Mouse (Mus musculus) limb, embryonic 14.5 days (tissue): ENCODE data around the gene Spata3. TPM values are rescaled to one million over a fixed set of nuclear protein-coding genes. Genes with fewer than 3 reads are reported as not detected.
"Not testable (repeated sequence)": the region's sequence is repeated elsewhere in the genome, so short reads cannot be mapped to it uniquely, and the experiment has no call there.

Source experiments
- ATAC-seq: fragments of 200-750 bp; cut with Nextera tagmentation; 2 replicates; pipeline ENCODE4 v1.8.0; 2017; ENCODE audit warnings: low read depth, moderate number of reproducible peaks, moderate TSS enrichment; ENCODE audit not compliant: low FRiP score
- DNase-seq: peaks from one replicate; pipeline ENCODE4 v3.0.0-alpha.2; 2015; ENCODE audit warnings: low spot score
- H3K27ac ChIP-seq: fragments of 300-500 bp; sonication (generic); replicated peaks from 2 replicates; pipeline ENCODE4 v1.5.1; 2014; ENCODE audit warnings: low read depth, mild to moderate bottlenecking, low read length, moderate library complexity, mixed read lengths
- H3K27me3 ChIP-seq: fragments of 300-500 bp; sonication (generic); 2 replicates; pipeline ENCODE4 v1.6.1; 2014; ENCODE audit warnings: low read length, mixed read lengths; ENCODE audit not compliant: control insufficient read depth, insufficient read depth
- H3K36me3 ChIP-seq: fragments of 300-500 bp; sonication (generic); 2 replicates; pipeline ENCODE4 v1.6.1; 2014; ENCODE audit warnings: mild to moderate bottlenecking, low read length, moderate library complexity, mixed read lengths; ENCODE audit not compliant: control insufficient read depth, insufficient read depth
- H3K4me1 ChIP-seq: fragments of 300-500 bp; sonication (generic); 2 replicates; pipeline ENCODE4 v1.6.1; 2014; ENCODE audit warnings: antibody characterized with exemption, low read length, mixed read lengths; ENCODE audit not compliant: control insufficient read depth, insufficient read depth
- H3K4me2 ChIP-seq: fragments of 300-500 bp; sonication (generic); replicated peaks from 2 replicates; pipeline ENCODE4 v1.6.1; 2014; ENCODE audit warnings: low read depth, mild to moderate bottlenecking, low read length, moderate library complexity; ENCODE audit not compliant: severe bottlenecking
- H3K4me3 ChIP-seq: fragments of 300-500 bp; sonication (generic); replicated peaks from 2 replicates; pipeline ENCODE4 v1.5.1; 2014; ENCODE audit warnings: low read length
- H3K9ac ChIP-seq: fragments of 300-500 bp; sonication (generic); 2 replicates; pipeline ENCODE4 v1.6.1; 2014; ENCODE audit warnings: mild to moderate bottlenecking, low read depth, low read length, moderate library complexity; ENCODE audit not compliant: severe bottlenecking
- H3K9me3 ChIP-seq: fragments of 300-500 bp; sonication (generic); 2 replicates; pipeline ENCODE4 v1.6.1; 2016; ENCODE audit warnings: low read length; ENCODE audit not compliant: control insufficient read depth
- POLR2A ChIP-seq: fragments of 200-500 bp; IDR thresholded peaks from 2 replicates; pipeline ENCODE4 v1.8.0; 2012; ENCODE audit warnings: inconsistent platforms, mild to moderate bottlenecking, moderate library complexity, borderline replicate concordance; ENCODE audit not compliant: insufficient read depth, insufficient read length; ENCODE audit errors: extremely low read depth
- WGBS: fragments of 180-500 bp; shearing (Covaris S2); extraction: QIAGEN DNeasy Blood & Tissue Kit; methylation state at CpG from one replicate; pipeline ENCODE4 v1.1.7; 2014; 5-methylcytosine and 5-hydroxymethylcytosine counted together
- polyA plus RNA-seq, 2 experiments: library from polyadenylated mRNA; depleted of rRNA in 1 of 2; stranded (reverse) in 1 of 2; unstranded in 1 of 2; fragments of >200 nt; fragmentation: Nextera tagmentation in 1 of 2; extraction: Ambion mirVana in 1 of 2; gene quantifications; 2 replicates each; pipeline versions ENCODE4 v1.2.1 to v1.2.3; 2012 to 2014

Gene Spata3
- polyA plus RNA-seq, 2 experiments, result not detected

- 90% methylated on average over 6 of the region's 6 CpGs for WGBS
- DNase-seq, result no peak
Observed at GRCm38 (mm10) chr1:86006040-86006439, 10.6 kb upstream of the Spata3 start.

GRCm38 (mm10) chr1:86007778-86008177 is 8.8 kb upstream of the Spata3 start:
- TF ChIP-seq POLR2A, result no peak
- H3K27me3 ChIP-seq, result no peaks in the 10 kb centered on the region
- H3K4me2 ChIP-seq, result no peak overlapping the region
- no peaks in the 10 kb centered on the region; the same call in 1 of the 2 replicates for H3K9me3 ChIP-seq
- WGBS, result 2% methylated on average over 7 of the region's 7 CpGs
- H3K4me3 ChIP-seq, result no peak overlapping the region
- H3K27ac ChIP-seq, result no peak overlapping the region
- H3K36me3 ChIP-seq, result no peaks in the 10 kb centered on the region
- no peaks in the 10 kb centered on the region for H3K4me1 ChIP-seq
- no peak overlapping the region for H3K9ac ChIP-seq
- ATAC-seq (peak; percentile 74), DNase-seq (peak; percentile 94)

More at GRCm38 (mm10) chr1:86006040-86006439, 10.6 kb upstream of the Spata3 start:
- H3K36me3 ChIP-seq, result no peaks in the 10 kb centered on the region
- H3K4me3 ChIP-seq, result no peak overlapping the region
- no peak for ATAC-seq
- TF ChIP-seq POLR2A, result no peak
- no peaks in the 10 kb centered on the region for H3K27me3 ChIP-seq
- no peak overlapping the region for H3K27ac ChIP-seq
- H3K4me1 ChIP-seq, result no peaks in the 10 kb centered on the region
- H3K9ac ChIP-seq, result no peak overlapping the region
- no peaks in the 10 kb centered on the region for H3K9me3 ChIP-seq
- H3K4me2 ChIP-seq, result no peak overlapping the region

GRCm38 (mm10) chr1:86015758-86016157 is 858 bp upstream of the Spata3 start:
- H3K36me3 ChIP-seq, H3K9me3 ChIP-seq, H3K4me3 ChIP-seq, H3K27ac ChIP-seq, DNase-seq, H3K4me2 ChIP-seq, ATAC-seq, H3K9ac ChIP-seq, H3K4me1 ChIP-seq: not testable (repeated sequence)
- WGBS, result 94% methylated on average over 9 of the region's 9 CpGs
- peaks cover 18% of the 10 kb centered on the region for H3K27me3 ChIP-seq

GRCm38 (mm10) chr1:86018235-86019055 is 1.8 kb downstream of the Spata3 start:
- 3% methylated on average over 55 of the region's 60 CpGs for WGBS
- TF ChIP-seq POLR2A, result no peak
- H3K27me3 ChIP-seq, result peaks cover 18% of the 10 kb centered on the region
- no peaks in the 10 kb centered on the region for H3K9me3 ChIP-seq
- peak overlapping the region; percentile 49 for H3K4me3 ChIP-seq
- H3K4me1 ChIP-seq, result no peaks in the 10 kb centered on the region
- peak overlapping the region; percentile 58 for H3K9ac ChIP-seq
- no peaks in the 10 kb centered on the region for H3K36me3 ChIP-seq
- peak; percentile 31 for DNase-seq
- peak; percentile 75 for ATAC-seq
- no peak overlapping the region for H3K27ac ChIP-seq
- peak overlapping the region; percentile 93 for H3K4me2 ChIP-seq

- Histone ChIP-seq H3K9me3 (no peaks in the 10 kb centered on the region), H3K27me3 (peaks cover 18% of the 10 kb centered on the region), H3K4me3 (no peak overlapping the region), H3K4me1 (no peaks in the 10 kb centered on the region), H3K4me2 (no peak overlapping the region), H3K27ac (no peak overlapping the region), H3K9ac (no peak overlapping the region), H3K36me3 (no peaks in the 10 kb centered on the region)
- ATAC-seq, result no peak
- TF ChIP-seq POLR2A, result no peak
- no peak for DNase-seq
- WGBS, result 66% methylated on average over 11 of the region's 11 CpGs
Observed at GRCm38 (mm10) chr1:86021365-86021989, 4.9 kb downstream of the Spata3 start.
